Mouse (Mus musculus) heart, postnatal 10 days (tissue): Measurements from ENCODE around the gene Gm5800. TPM values are rescaled to one million over a fixed set of nuclear protein-coding genes. Genes with fewer than 3 reads are reported as not detected.
"Not testable (repeated sequence)": the region's sequence is repeated elsewhere in the genome, so short reads cannot be mapped to it uniquely, and the experiment has no call there.

Experiments used
- DNase-seq, 2 experiments: peaks; one replicate each; pipeline ENCODE4 v3.0.0; 2021
- intact Hi-C: fragments of 180-260 bp; cut with DNase I; formaldehyde crosslinking; loops from one replicate; pipeline ENCODE4 v1.15.1; 2025
- total RNA-seq, 2 experiments: library from RNA; stranded (reverse); gene quantifications; 2 replicates each; pipeline ENCODE4 v1.2.3; 2021

Gene Gm5800
- total RNA-seq: not detected

- no peak for DNase-seq
- intact Hi-C loops: no loop called here
Measured at GRCm38 (mm10) chr14:51717083-51717482, at the start of gene Gm5800. Gene Gm5800, minus strand, starts transcription at chr14:51717183.

DNA sequence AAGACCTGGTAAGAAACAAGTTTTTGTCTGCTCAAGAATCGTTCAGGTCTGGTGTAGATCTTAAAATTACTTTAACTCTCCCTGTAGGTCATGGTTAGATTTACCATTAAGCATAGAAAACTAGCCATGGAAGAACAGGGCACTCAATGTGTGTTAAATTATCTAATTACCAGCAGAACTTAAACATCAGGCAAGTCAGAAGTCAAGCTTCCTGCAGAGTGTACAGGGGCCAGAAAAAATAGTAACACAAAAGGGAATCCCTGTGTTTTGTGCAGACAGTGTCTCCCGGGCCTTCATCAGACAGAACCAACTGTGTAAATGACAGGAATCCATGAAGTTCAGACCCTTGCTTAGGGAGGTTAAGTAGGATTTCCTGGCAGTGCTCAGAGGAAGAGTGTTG, 39.0 kb upstream of the Gm5800 start:
- intact Hi-C loops: loop anchor here (5.0 kb wide), 1 partner anchor 504 kb away; no protein-coding TSS in a partner anchor
- no peak for DNase-seq

DNA sequence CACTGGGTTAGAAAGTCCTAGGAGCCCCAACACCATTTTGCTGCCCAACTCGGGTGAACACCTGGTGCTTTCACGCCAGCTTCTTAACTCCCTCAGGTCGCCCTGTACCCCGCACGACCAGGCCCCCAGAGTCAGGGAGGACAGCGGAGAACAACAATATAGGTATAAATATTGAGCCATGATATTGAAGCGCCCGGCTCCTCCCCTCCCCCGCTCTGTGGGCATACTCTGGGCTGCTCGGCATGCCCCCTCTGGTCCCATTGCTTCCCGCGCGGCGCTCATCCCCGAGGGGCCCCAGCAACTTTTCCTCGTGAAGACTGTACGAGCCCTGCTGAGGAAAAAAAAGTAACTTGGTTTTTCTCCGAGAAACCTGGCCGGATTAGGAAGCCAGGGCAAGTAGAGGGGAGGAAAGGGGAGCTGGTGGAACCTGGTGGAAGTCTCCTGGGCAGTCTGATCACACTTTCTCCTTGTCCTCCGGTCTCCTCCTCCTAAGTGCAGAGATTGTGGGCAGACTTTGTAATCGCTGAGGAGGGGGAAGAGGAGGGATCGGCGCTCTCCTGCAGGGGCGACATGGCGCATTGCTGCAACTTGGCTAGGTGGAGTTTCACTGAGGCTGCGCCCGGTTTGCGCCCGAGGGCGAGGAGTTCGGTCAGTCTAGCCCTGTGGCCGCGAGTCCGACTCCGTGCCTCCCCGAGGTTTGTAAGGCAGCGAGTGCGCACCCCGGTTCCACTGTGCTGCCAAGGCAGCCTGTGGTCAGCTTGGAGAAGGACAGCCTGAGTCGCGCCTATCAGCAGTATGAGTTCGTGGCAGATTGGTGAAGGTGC, 23.6 kb upstream of the Gm5800 start:
- intact Hi-C loops: no loop called here
- no peak for DNase-seq

DNA sequence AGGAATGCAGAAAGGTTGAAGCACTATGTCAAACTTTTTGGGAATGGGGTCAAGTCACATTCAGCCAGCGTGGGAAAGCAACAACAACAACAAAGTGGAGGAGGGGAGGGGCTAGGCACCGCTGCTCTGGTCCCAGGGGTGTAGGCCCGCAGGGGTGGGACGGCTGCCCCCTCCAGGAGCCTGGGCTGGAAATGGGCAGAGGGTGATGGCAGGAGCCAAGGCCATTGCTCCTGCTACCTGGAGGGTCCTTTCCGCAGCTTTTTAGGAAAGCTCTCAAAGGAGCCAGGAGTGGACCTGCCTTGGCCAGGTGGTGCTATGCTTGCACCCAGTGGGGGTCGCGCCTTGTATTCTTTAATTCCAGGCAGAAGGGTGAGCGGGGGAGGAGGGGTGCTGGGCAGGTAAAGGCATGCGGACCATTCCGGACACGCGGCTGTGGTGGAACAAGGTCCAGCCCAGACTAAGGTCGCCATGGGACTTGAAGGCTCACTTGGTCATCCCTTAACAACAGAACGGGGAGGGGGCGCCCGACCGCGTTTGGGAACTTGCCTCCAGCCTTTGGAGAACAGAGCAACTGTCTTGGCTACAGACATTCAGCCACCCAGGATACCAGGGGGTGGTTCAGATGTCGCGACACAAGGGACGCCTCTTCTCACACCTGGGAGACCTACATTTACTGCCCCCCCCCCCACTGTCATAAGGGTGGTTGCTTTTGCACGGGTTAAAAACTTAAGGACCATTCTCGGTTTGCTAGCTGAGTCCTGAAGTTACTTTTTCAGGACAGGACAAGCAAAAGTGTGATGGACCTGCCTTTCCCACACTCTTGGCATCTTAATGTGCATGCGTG, 22.4 kb upstream of the Gm5800 start:
- DNase-seq: no peak
- intact Hi-C loops: no loop called here

DNA sequence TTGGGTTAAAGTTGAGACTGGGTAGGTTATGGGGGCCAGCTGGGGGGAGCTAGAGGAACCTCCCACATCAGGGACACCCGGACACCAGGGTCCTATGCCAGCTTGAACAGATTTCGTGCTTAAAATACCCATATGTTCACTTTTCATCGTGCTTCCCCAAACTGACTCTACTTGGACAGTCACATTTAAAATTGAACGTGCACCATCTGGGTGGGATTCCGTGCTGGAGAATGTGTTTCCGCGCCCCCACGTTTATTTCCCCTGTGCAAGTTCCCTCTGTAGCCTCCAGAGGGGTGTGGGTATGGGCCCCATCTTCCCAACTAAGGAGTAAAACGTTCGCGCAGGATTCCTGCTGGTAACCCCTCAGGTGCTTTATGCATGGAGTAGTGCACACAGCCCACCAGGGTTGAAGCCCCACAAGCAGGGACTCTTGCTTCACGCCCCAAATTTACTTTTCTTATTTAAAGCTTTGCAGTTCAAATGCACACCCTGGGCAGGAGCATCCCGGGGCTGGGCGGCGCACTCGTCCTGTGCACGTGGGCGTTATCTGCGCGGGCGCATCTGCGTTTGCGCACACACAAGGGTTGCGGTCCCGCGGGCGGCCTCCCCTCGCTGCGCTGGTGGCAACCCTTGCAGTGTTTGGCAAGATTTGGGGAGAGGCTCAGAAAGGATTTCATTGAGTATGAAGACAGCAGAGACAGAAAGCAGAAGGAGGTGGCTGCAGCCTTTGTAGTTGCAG, 21.6 kb upstream of the Gm5800 start:
- no peak for DNase-seq
- intact Hi-C loops: no loop called here

DNA sequence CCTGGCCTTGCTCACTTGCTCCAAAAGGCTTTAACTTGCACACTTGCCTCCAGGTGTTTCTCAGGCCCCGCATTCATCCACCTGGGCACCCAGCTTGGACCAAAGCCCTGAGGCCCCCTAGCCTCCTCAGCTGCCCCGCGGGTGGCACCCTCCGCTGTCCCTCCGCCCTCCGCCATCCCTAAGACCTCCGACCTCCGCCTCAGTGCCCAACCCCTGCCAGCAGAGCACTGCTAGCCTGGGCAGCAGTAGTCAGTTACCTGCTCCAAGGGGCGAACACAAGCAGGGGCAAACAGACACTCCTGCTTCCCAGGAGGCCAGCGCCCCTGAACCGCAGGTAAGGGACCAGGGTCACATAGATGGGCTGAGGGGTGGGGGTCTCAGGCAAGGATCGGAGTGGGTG, 21.0 kb upstream of the Gm5800 start:
- intact Hi-C loops: no loop called here

DNA sequence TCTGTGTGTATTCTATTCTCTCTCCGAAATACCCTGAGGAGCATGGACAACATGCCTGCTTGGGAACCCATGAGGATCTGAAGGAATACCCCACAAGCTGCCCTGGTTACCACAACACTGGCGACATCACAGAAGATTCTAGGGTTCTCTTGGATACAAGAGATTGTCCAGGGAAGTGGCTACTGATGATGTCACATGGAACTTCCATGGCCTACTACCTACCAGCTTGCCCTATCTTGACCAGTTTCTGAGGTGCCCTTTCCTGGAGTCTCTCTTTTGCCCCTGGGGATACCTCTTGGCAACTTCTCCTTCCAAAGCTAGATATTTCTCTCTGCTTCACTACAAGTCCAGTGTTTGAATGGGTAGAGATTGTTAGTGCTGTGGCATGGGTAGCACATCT, 21.6 kb downstream of the Gm5800 start, which contains the start of gene Gm17079:
Gene Gm17079 (minus strand): TSS at position 101 of the 400 bp plus-strand sequence.
- DNase-seq, intact Hi-C loops: not testable (repeated sequence)

More for the DNA sequence above, 21.0 kb upstream of the Gm5800 start:
- DNase-seq: no peak

- no peak for DNase-seq
- intact Hi-C loops: no loop called here
Measured at GRCm38 (mm10) chr14:51677269-51677668, 39.7 kb downstream of the Gm5800 start.

Other genes with a start within 250 kb of the Gm5800 start
- gene Gm5622, start 164.4 kb downstream of the Gm5800 start, total RNA-seq: not detected
- not detected for gene Gm17175, start 143.1 kb downstream of the Gm5800 start, total RNA-seq
- gene Gm17174, start 125.0 kb downstream of the Gm5800 start, total RNA-seq: not detected
- gene Gm17078, start 105.9 kb downstream of the Gm5800 start, total RNA-seq: not detected
- gene Gm4181, start 81.5 kb downstream of the Gm5800 start, total RNA-seq: not detected
- not detected for gene Gm17079, start 21.7 kb downstream of the Gm5800 start, total RNA-seq
- gene Ang4, start 56.4 kb upstream of the Gm5800 start, total RNA-seq: not detected
- not detected for gene AY358078, start 82.9 kb upstream of the Gm5800 start, total RNA-seq
- not detected for gene Ear6, start 136.5 kb upstream of the Gm5800 start, total RNA-seq
- 10 to 100 TPM; 19.2 to 28.5 TPM for gene Mettl17, start 167.7 kb upstream of the Gm5800 start, total RNA-seq
- gene Slc39a2, start 175.7 kb upstream of the Gm5800 start, total RNA-seq: under 1 TPM; 0.12 to 0.29 TPM
- 100 to 1,000 TPM; 712 to 721 TPM for gene Ndrg2, start 197.0 kb upstream of the Gm5800 start, total RNA-seq
- gene Tppp2, start 201.2 kb upstream of the Gm5800 start, total RNA-seq: not detected
- not detected for gene Rnase13, start 205.6 kb upstream of the Gm5800 start, total RNA-seq